Mouse (Mus musculus): ENCODE data around the gene Mt1.

- TF ChIP-seq CTCF (IDR thresholded peaks at IDR 0.05; ENCODE audit: low read depth) (peak; percentile 96), EP300 (IDR thresholded peaks at IDR 0.05; ENCODE audit: low read depth) (no peak)
Measured at GRCm38 (mm10) chr8:94167244-94167643, 11.6 kb upstream of the Mt1 start.
